Mouse (Mus musculus): ENCODE results near the gene Gabpa. TPM values are rescaled to one million over a fixed set of nuclear protein-coding genes. Genes with fewer than 3 reads are reported as not detected.

The Gabpa gene
- total RNA-seq, 2 experiments from 2014 or later, result 26.9 to 27.1 TPM

- no peak for DNase-seq (ENCODE audit: low spot score in 2 of 2)
Observed at GRCm38 (mm10) chr16:84853492-84853891, 18.8 kb downstream of the Gabpa start.

- no peak for DNase-seq (ENCODE audit: low spot score in 2 of 2)
Observed at GRCm38 (mm10) chr16:84864656-84865055, 29.9 kb downstream of the Gabpa start.

GRCm38 (mm10) chr16:84873805-84874204 lies 39.1 kb downstream of the Gabpa start:
- no peak for DNase-seq (ENCODE audit: low spot score in 2 of 2)

GRCm38 (mm10) chr16:84875012-84875717 lies 40.4 kb downstream of the Gabpa start:
- peak; percentile 20 to 66 for DNase-seq (ENCODE audit: low spot score in 2 of 2)

GRCm38 (mm10) chr16:84875718-84876035 lies 41.0 kb downstream of the Gabpa start:
- peak; percentile 9 to 54 for DNase-seq (ENCODE audit: low spot score in 2 of 2)

- peak in 1 of 2 experiments; percentile 29 for DNase-seq (ENCODE audit: low spot score in 2 of 2)
Observed at GRCm38 (mm10) chr16:84876082-84876481, 41.4 kb downstream of the Gabpa start.

- DNase-seq (ENCODE audit: low spot score in 2 of 2), result peak; percentile 38 to 84
Observed at GRCm38 (mm10) chr16:84879146-84879545, 44.4 kb downstream of the Gabpa start.

GRCm38 (mm10) chr16:84881168-84881567 lies 46.4 kb downstream of the Gabpa start:
- DNase-seq (ENCODE audit: low spot score in 2 of 2), result no peak

GRCm38 (mm10) chr16:84881754-84882321 lies 47.1 kb downstream of the Gabpa start:
- no peak for DNase-seq (ENCODE audit: low spot score in 2 of 2)

GRCm38 (mm10) chr16:84884572-84884971 lies 49.8 kb downstream of the Gabpa start:
- no peak for DNase-seq (ENCODE audit: low spot score in 2 of 2)

GRCm38 (mm10) chr16:84902995-84903394 lies 68.3 kb downstream of the Gabpa start:
- no peak for DNase-seq (ENCODE audit: low spot score in 2 of 2)

- no peak for DNase-seq (ENCODE audit: low spot score in 2 of 2)
Observed at GRCm38 (mm10) chr16:84911477-84912165, 76.9 kb downstream of the Gabpa start.

Other genes starting within 250 kb of the Gabpa start
- 10 to 100 TPM; 21.3 to 22.5 TPM for gene Mrpl39, start 99.2 kb upstream of the Gabpa start, total RNA-seq (2021)
- gene Jam2, start 60.8 kb upstream of the Gabpa start, total RNA-seq (2021), result 10 to 100 TPM; 18.2 to 22.6 TPM
- 100 to 1,000 TPM; 346 to 363 TPM for gene Atp5j, start 700 bp downstream of the Gabpa start, total RNA-seq (2021)